Mouse (Mus musculus): Measurements from ENCODE around the gene Tmem119.

DNA sequence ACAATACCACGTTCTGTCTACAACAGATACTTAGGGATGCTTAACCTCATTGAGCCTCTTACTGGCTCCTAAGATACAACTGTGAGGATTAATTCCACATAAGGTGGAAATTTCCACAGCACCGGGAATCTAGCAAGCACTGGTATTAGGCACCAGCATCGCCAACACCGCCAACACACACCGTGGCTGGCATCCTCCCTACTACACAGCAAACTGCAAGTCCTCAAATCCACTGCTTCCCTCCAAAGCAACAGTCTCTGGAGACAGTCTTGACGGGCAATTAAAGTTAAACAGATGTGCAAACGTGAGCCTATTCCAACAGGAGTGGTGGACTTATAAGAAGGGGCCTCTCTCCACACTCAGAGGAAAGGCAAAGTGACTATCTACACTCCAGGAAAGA lies 19.1 kb downstream of the Tmem119 start:
- TF ChIP-seq POLR2A (IDR thresholded peaks at IDR 0.05; ENCODE audit: insufficient read depth, low read depth, low read length) (no peak), CTCF (IDR thresholded peaks at IDR 0.05) (no peak)
